Mouse (Mus musculus) liver, postnatal 0 days (tissue): ENCODE measurements around the gene Vmn1r208.
"Not testable (repeated sequence)": the region's sequence is repeated elsewhere in the genome, so short reads cannot be mapped to it uniquely, and the experiment has no call there.

ENCODE experiments used
- CTCF ChIP-seq: sonication (generic); IDR thresholded peaks from 2 replicates; pipeline ENCODE4 v1.5.1; 2016; ENCODE audit warnings: antibody characterized with exemption, low read depth
- EP300 ChIP-seq: IDR thresholded peaks from 2 replicates; pipeline ENCODE4 v1.6.1; 2016; ENCODE audit warnings: antibody characterized with exemption, low read depth, mild to moderate bottlenecking

- not testable (repeated sequence) for TF ChIP-seq EP300, CTCF
These were observed 10.9 kb upstream of the Vmn1r208 start for GRCm38 (mm10) chr13:22788096-22788495.
